Mouse (Mus musculus) stomach, postnatal 0 days (tissue): Measurements from ENCODE around the gene Frat2.

Source experiments
- CTCF ChIP-seq: IDR thresholded peaks from 2 replicates; pipeline ENCODE4 v1.5.1; 2016; ENCODE audit warnings: antibody characterized with exemption, low read depth, mild to moderate bottlenecking, moderate library complexity
- EP300 ChIP-seq: optimal IDR thresholded peaks from 2 replicates; pipeline ENCODE3; 2016; ENCODE audit warnings: antibody characterized with exemption

DNA sequence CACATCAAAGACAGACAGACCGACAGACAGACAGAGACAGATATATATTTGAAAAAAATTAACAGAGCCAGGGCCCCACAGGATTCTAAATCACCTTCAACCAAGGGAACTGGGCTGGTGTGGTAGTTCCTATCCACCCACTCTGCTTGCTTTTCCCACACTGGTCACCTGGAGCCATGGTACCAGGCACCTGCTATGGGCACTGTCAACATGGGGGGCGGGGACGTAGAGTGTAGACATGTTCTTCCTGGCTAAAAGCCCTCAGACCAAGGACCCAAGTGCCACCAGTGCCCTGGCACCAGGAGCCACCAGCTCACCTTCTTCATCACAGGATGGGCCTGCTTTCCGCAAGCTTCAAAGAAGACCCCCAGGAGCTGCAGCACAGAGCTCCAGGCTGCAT lies 33.9 kb upstream of the Frat2 start:
- no peak for TF ChIP-seq CTCF
- no peak for TF ChIP-seq EP300
